Mouse (Mus musculus) left cerebral cortex, postnatal 36 days (tissue): ENCODE measurements around the gene Ythdf2. TPM values are rescaled to one million over a fixed set of nuclear protein-coding genes. Genes with fewer than 3 reads are reported as not detected.
A peak's percentile ranks its signal among the peaks of the same experiment; 100 is the strongest.
"Not testable (repeated sequence)": the region's sequence is repeated elsewhere in the genome, so short reads cannot be mapped to it uniquely, and the experiment has no call there.

Source experiments
- DNase-seq, 2 experiments: peaks; one replicate each; pipeline ENCODE4 v3.0.0; 2021 to 2022; ENCODE audit warnings: low spot score in 2 of 2, mixed read lengths in 1 of 2
- intact Hi-C: fragments of 180-260 bp; cut with DNase I; formaldehyde crosslinking; loops from one replicate; pipeline ENCODE4 v1.15.1; 2025
- total RNA-seq, 2 experiments: library from RNA; stranded (reverse); gene quantifications; 2 replicates each; pipeline ENCODE4 v1.2.3; 2021

Gene Ythdf2
- total RNA-seq = 10 to 100 TPM; 37.6 to 47.1 TPM

- DNase-seq = peak; percentile 95
- intact Hi-C loops = loop anchor here (2.0 kb wide), 1 partner anchor 49 kb away; the partner anchor contains the start of gene Gmeb1
Measured at GRCm38 (mm10) chr4:132211953-132212734, at the start of gene Ythdf2. Gene Ythdf2 (minus strand): TSS chr4:132212303.

GRCm38 (mm10) chr4:132260404-132261379 is 48.6 kb upstream of the Ythdf2 start:
- DNase-seq = peak; percentile 34 to 47

GRCm38 (mm10) chr4:132259248-132259647 is 47.1 kb upstream of the Ythdf2 start:
- intact Hi-C loops = no loop called here
- DNase-seq = no peak

More at GRCm38 (mm10) chr4:132260404-132261379, 48.6 kb upstream of the Ythdf2 start:
- intact Hi-C loops = loop anchor here (2.0 kb wide), 1 partner anchor 50 kb away; no protein-coding TSS in a partner anchor

GRCm38 (mm10) chr4:132256384-132256783 is 44.3 kb upstream of the Ythdf2 start:
- intact Hi-C loops = no loop called here
- DNase-seq = no peak

GRCm38 (mm10) chr4:132254986-132255385 is 42.9 kb upstream of the Ythdf2 start:
- intact Hi-C loops = no loop called here
- no peak for DNase-seq

- intact Hi-C loops = no loop called here
- DNase-seq = no peak
Measured at GRCm38 (mm10) chr4:132253622-132254021, 41.5 kb upstream of the Ythdf2 start.

GRCm38 (mm10) chr4:132253128-132253527 is 41.0 kb upstream of the Ythdf2 start:
- no peak for DNase-seq
- intact Hi-C loops = no loop called here

GRCm38 (mm10) chr4:132251596-132251995 is 39.5 kb upstream of the Ythdf2 start:
- intact Hi-C loops = no loop called here
- no peak for DNase-seq

GRCm38 (mm10) chr4:132247451-132247997 is 35.4 kb upstream of the Ythdf2 start:
- intact Hi-C loops = no loop called here
- no peak for DNase-seq

GRCm38 (mm10) chr4:132245643-132246042 is 33.5 kb upstream of the Ythdf2 start:
- intact Hi-C loops = no loop called here
- DNase-seq = no peak

GRCm38 (mm10) chr4:132241208-132241607 is 29.1 kb upstream of the Ythdf2 start:
- intact Hi-C loops = no loop called here

GRCm38 (mm10) chr4:132240367-132240766 is 28.3 kb upstream of the Ythdf2 start:
- no peak for DNase-seq
- intact Hi-C loops = no loop called here

More at GRCm38 (mm10) chr4:132241208-132241607, 29.1 kb upstream of the Ythdf2 start:
- no peak for DNase-seq

- intact Hi-C loops = no loop called here
- no peak for DNase-seq
Measured at GRCm38 (mm10) chr4:132238356-132238755, 26.3 kb upstream of the Ythdf2 start.

GRCm38 (mm10) chr4:132234710-132235109 is 22.6 kb upstream of the Ythdf2 start:
- intact Hi-C loops = no loop called here

GRCm38 (mm10) chr4:132230422-132230821 is 18.3 kb upstream of the Ythdf2 start:
- DNase-seq = no peak
- intact Hi-C loops = no loop called here

More at GRCm38 (mm10) chr4:132234710-132235109, 22.6 kb upstream of the Ythdf2 start:
- no peak for DNase-seq

GRCm38 (mm10) chr4:132222001-132222400 is 9.9 kb upstream of the Ythdf2 start:
- intact Hi-C loops, DNase-seq: not testable (repeated sequence)

- intact Hi-C loops, DNase-seq: not testable (repeated sequence)
Measured at GRCm38 (mm10) chr4:132218439-132218838, 6.3 kb upstream of the Ythdf2 start.

GRCm38 (mm10) chr4:132217781-132218180 is 5.7 kb upstream of the Ythdf2 start:
- intact Hi-C loops = no loop called here
- DNase-seq = no peak

GRCm38 (mm10) chr4:132216602-132217001 is 4.5 kb upstream of the Ythdf2 start:
- intact Hi-C loops = no loop called here
- no peak for DNase-seq

GRCm38 (mm10) chr4:132214847-132215246 is 2.7 kb upstream of the Ythdf2 start:
- intact Hi-C loops = no loop called here
- DNase-seq = no peak
